Mouse (Mus musculus): ENCODE results near the gene Ogfr. TPM values are rescaled to one million over a fixed set of nuclear protein-coding genes. Genes with fewer than 3 reads are reported as not detected.
A peak's percentile ranks its signal among the peaks of the same experiment; 100 is the strongest.

The Ogfr gene
- polyA plus RNA-seq, 1 experiment from 2014 or later, result 109 TPM

GRCm38 (mm10) chr2:180611882-180612281 is 22.8 kb downstream of the Ogfr start:
- WGBS, result 62% methylated on average over 2 of the region's 2 CpGs
- no peaks in the 10 kb centered on the region for H3K27me3 ChIP-seq (ENCODE audit: control insufficient read depth, insufficient read depth, low read length)
- H3K36me3 ChIP-seq (ENCODE audit: control insufficient read depth, insufficient read depth, low read length), result no peaks in the 10 kb centered on the region
- no peak overlapping the region for H3K9ac ChIP-seq (ENCODE audit: low read length)
- no peaks in the 10 kb centered on the region for H3K9me3 ChIP-seq (ENCODE audit: control insufficient read depth, low read length)
- H3K27ac ChIP-seq (replicated peaks; ENCODE audit: low read depth, low read length), result peak overlapping the region; percentile 47; the same call in 1 of the 2 replicates
- DNase-seq (ENCODE audit: low spot score) (no peak), ATAC-seq (ENCODE audit: insufficient number of reproducible peaks, low FRiP score, low TSS enrichment, low read depth) (no peak)
- no peak overlapping the region for H3K4me2 ChIP-seq (ENCODE audit: low read depth, severe bottlenecking)
- no peak overlapping the region for H3K4me3 ChIP-seq (ENCODE audit: low read depth, low read length)
- no peaks in the 10 kb centered on the region for H3K4me1 ChIP-seq (ENCODE audit: control insufficient read depth, insufficient read depth, low read length)

- 2% methylated on average over 97 of the region's 112 CpGs for WGBS
- Histone ChIP-seq H3K27ac (replicated peaks; ENCODE audit: low read depth, low read length) (no peak overlapping the region), H3K27me3 (ENCODE audit: control insufficient read depth, insufficient read depth, low read length) (peaks cover 34% of the 10 kb centered on the region), H3K4me1 (ENCODE audit: control insufficient read depth, insufficient read depth, low read length) (no peaks in the 10 kb centered on the region), H3K4me2 (ENCODE audit: low read depth, severe bottlenecking) (peak overlapping the region; percentile 33), H3K36me3 (ENCODE audit: control insufficient read depth, insufficient read depth, low read length) (no peaks in the 10 kb centered on the region), H3K4me3 (ENCODE audit: low read depth, low read length) (peak overlapping the region; percentile 17), H3K9me3 (ENCODE audit: control insufficient read depth, low read length) (peaks cover 12% of the 10 kb centered on the region), H3K9ac (ENCODE audit: low read length) (no peak overlapping the region)
- ATAC-seq (ENCODE audit: insufficient number of reproducible peaks, low FRiP score, low TSS enrichment, low read depth) (peak; percentile 67; the same call in 1 of the 2 replicates), DNase-seq (ENCODE audit: low spot score) (peak; percentile 36)
Observed at GRCm38 (mm10) chr2:180641576-180642554, 52.8 kb downstream of the Ogfr start.

GRCm38 (mm10) chr2:180642555-180643260 is 53.7 kb downstream of the Ogfr start, which contains the start of gene Tcfl5:
Tcfl5 (minus strand) TSS chr2:180642708.
- ATAC-seq (ENCODE audit: insufficient number of reproducible peaks, low FRiP score, low TSS enrichment, low read depth) (no peak), DNase-seq (ENCODE audit: low spot score) (no peak)
- H3K4me1 ChIP-seq (ENCODE audit: control insufficient read depth, insufficient read depth, low read length), result no peaks in the 10 kb centered on the region
- H3K4me3 ChIP-seq (ENCODE audit: low read depth, low read length), result peak within 1 kb of the TSS; percentile 17
- H3K36me3 ChIP-seq (ENCODE audit: control insufficient read depth, insufficient read depth, low read length), result no peaks in the 10 kb centered on the region
- H3K27me3 ChIP-seq (ENCODE audit: control insufficient read depth, insufficient read depth, low read length), result peaks cover 34% of the 10 kb centered on the region
- H3K27ac ChIP-seq (replicated peaks; ENCODE audit: low read depth, low read length), result no peak within 1 kb of the TSS
- H3K9ac ChIP-seq (ENCODE audit: low read length), result no peak within 1 kb of the TSS
- 3% methylated on average over 15 of the region's 56 CpGs for WGBS
- H3K9me3 ChIP-seq (ENCODE audit: control insufficient read depth, low read length), result peaks cover 12% of the 10 kb centered on the region
- H3K4me2 ChIP-seq (ENCODE audit: low read depth, severe bottlenecking), result peak within 1 kb of the TSS; percentile 33

- no peak for ATAC-seq (ENCODE audit: insufficient number of reproducible peaks, low FRiP score, low TSS enrichment, low read depth)
- no peak for DNase-seq (ENCODE audit: low spot score)
- Histone ChIP-seq H3K4me3 (ENCODE audit: low read depth, low read length) (no peak overlapping the region), H3K4me2 (ENCODE audit: low read depth, severe bottlenecking) (no peak overlapping the region), H3K27ac (replicated peaks; ENCODE audit: low read depth, low read length) (no peak overlapping the region), H3K36me3 (ENCODE audit: control insufficient read depth, insufficient read depth, low read length) (no peaks in the 10 kb centered on the region), H3K9ac (ENCODE audit: low read length) (no peak overlapping the region), H3K9me3 (ENCODE audit: control insufficient read depth, low read length) (peaks cover 12% of the 10 kb centered on the region), H3K27me3 (ENCODE audit: control insufficient read depth, insufficient read depth, low read length) (peaks cover 34% of the 10 kb centered on the region), H3K4me1 (ENCODE audit: control insufficient read depth, insufficient read depth, low read length) (no peaks in the 10 kb centered on the region)
Observed at GRCm38 (mm10) chr2:180643626-180644025, 54.6 kb downstream of the Ogfr start.

Other genes with a start within 250 kb of the Ogfr start
- gene Slco4a1, start 133.0 kb upstream of the Ogfr start, polyA plus RNA-seq (2014; fragmentation: Nextera tagmentation; extraction: Ambion mirVana), result 1.5 and 1.9 TPM in 2 replicates
- gene Ntsr1, start 89.3 kb upstream of the Ogfr start, polyA plus RNA-seq (2014; fragmentation: Nextera tagmentation; extraction: Ambion mirVana), result not detected in 2 replicates
- 35.6 and 36.7 TPM in 2 replicates for gene Mrgbp, start 7.9 kb upstream of the Ogfr start, polyA plus RNA-seq (2014; fragmentation: Nextera tagmentation; extraction: Ambion mirVana)
- gene Col9a3, start 8.5 kb downstream of the Ogfr start, polyA plus RNA-seq (2014; fragmentation: Nextera tagmentation; extraction: Ambion mirVana), result 45.8 and 48.9 TPM in 2 replicates
- 0.17 and 0.28 TPM in 2 replicates for gene Tcfl5, start 53.5 kb downstream of the Ogfr start, polyA plus RNA-seq (2014; fragmentation: Nextera tagmentation; extraction: Ambion mirVana)
- 30.0 and 34.9 TPM in 2 replicates for gene Dido1, start 120.8 kb downstream of the Ogfr start, polyA plus RNA-seq (2014; fragmentation: Nextera tagmentation; extraction: Ambion mirVana)
- gene Gid8, start 120.9 kb downstream of the Ogfr start, polyA plus RNA-seq (2014; fragmentation: Nextera tagmentation; extraction: Ambion mirVana), result 64.9 and 65.6 TPM in 2 replicates
- 0.09 and 0.45 TPM in 2 replicates for gene Slc17a9, start 136.0 kb downstream of the Ogfr start, polyA plus RNA-seq (2014; fragmentation: Nextera tagmentation; extraction: Ambion mirVana)
- not detected in 2 replicates for gene Bhlhe23, start 187.7 kb downstream of the Ogfr start, polyA plus RNA-seq (2014; fragmentation: Nextera tagmentation; extraction: Ambion mirVana)